Mouse (Mus musculus) left cerebral cortex, adult 18-20 months (tissue): Measurements from ENCODE around the gene Msmb. TPM values are rescaled to one million over a fixed set of nuclear protein-coding genes. Genes with fewer than 3 reads are reported as not detected.
"Not testable (repeated sequence)": the region's sequence is repeated elsewhere in the genome, so short reads cannot be mapped to it uniquely, and the experiment has no call there.

ENCODE experiments used
- DNase-seq, 2 experiments: peaks; one replicate each; pipeline ENCODE4 v3.0.0; 2021 to 2022; ENCODE audit warnings: low spot score in 2 of 2, mixed read lengths in 1 of 2
- total RNA-seq, 2 experiments: library from RNA; stranded (reverse); gene quantifications; 2 replicates each; pipeline ENCODE4 v1.2.3; 2021

Msmb gene
- total RNA-seq, 2 experiments from 2014 or later, result not detected

DNA sequence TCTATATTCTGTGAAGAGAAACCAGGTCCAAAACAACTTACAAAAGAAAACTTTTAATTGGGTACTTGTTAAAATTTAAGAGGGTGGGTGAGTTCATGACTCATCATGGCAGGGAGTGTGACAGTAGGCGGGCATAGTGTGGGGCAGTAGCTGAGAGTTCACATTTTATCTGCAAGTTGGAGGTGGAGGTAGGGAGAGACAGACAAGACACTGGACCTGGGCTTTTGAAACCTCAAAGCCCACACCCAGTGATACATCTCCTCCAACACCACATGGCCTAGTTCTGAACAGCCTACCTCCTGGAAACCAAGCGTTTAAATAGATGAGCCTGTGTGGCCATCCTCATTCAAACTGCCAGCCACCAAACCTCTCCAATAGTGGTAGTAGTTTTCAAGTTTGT, 33.5 kb downstream of the Msmb start:
- peak in 1 of 2 experiments; percentile 14 for DNase-seq

DNA sequence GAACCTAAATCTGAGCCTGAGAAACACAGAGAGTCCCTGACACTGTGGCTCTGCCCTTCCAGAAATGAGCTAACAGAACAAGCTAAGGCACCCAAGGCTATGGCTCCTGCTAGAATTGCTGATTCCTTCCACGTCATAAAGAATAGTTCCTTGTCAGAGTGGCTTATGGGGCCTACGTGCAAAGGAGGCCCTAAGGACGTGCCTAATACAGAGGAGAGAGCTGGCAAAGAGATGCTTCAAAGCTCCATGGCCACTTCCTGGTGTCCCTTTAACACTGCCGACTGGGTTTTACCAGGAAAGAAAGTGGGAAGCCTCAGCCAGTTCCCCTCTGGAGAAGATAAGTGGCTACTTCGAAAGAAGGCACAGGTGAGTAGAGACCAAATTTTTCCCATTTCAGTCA, 34.8 kb downstream of the Msmb start:
- not testable (repeated sequence) for DNase-seq

GRCm38 (mm10) chr14:32179393-32180195, 37.8 kb downstream of the Msmb start:
- no peak for DNase-seq

DNA sequence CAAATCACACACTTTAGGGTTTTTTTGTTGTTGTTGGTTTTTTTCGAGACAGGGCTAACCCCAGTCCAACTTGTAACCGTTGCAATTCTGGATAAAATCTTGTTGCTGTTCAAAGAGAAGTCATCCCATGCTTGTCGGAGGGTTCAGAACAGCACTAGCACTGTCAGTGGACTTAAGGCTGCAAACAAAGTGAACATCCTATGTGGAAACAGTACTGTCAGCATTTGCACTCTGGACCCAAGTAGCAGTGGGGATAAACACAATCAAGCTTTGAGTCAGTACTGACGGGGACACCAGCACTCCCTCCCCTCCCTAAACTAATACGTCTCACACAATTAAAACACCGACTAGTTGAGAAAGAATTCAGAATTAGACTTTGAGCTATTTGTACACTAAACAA, 39.0 kb downstream of the Msmb start:
- DNase-seq, result no peak

GRCm38 (mm10) chr14:32183846-32184245, 42.0 kb downstream of the Msmb start:
- no peak for DNase-seq

DNA sequence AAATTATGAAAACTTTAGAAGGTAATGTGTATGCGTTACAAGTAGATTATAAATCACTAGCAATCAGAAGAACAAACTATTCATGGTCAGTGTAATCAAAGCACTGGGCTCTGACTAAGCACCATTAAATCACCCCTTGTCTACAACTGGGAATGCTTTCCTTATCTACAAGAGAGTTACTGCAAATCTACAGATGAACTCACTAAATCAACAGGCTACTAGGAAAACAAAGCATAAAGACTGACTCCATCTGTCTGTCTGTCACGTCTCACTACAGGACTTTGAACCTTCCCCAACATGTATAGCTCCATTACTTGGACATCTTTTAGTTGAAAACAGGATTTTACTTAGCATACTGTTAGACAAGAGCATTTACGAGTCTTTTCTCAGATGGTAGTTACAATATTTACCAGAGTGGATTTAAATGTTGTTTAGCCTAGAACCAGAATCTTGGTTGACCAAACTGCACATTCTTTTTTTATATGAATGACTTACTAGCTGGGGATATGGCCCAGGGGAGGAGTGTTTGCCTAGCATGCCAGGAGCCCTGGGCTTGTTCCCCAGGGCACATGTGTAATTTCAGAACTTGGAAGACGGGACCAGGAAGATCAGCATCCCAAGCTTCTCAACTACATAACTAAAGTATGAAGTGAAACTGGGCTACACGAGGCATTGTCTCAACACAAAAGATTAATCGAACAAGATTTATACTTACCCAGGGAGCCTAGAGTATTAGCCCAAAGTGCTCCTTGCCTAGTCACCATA, 49.0 kb downstream of the Msmb start:
- no peak for DNase-seq

DNA sequence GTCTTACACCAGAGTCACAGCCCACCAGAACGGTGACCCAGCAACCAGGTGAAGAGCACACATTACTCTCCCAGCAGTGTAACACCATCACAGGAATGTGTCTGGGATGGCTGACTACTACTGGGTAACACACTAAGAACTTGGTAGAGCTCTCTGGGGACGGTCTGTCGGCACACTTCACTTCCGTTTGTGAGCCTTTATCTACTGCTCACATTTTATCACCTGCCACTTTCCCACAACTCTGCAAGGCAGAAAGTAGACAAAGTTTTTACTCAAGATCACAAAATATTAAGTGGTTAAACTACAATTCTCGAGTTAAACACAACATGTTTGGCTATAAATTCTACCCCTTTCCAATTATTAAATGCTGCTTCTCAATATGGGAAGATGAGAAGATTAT, 50.1 kb downstream of the Msmb start:
- no peak for DNase-seq

GRCm38 (mm10) chr14:32192437-32192836, 50.6 kb downstream of the Msmb start:
- peak; percentile 17 to 49 for DNase-seq

DNA sequence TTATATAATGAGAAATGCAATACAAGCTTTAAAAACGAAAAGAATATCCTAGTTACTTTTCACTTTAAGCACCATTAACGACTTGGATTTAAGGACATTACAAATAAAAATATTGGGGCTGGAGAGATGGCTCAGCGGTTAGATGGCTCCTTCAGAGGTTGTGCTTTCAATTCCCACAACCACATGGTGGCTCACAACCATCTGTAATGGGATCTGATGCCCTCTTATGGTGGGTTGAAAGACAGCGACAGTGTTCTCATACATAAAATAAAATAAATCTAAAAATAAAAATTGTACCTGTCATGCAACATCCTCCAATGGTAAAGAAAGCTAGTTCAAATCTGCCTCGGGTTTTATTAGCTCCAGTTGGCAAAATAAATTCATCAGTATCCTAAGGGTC, 51.7 kb downstream of the Msmb start:
- not testable (repeated sequence) for DNase-seq

- DNase-seq, result peak in 1 of 2 experiments; percentile 41
Measured at GRCm38 (mm10) chr14:32201354-32201753, 59.5 kb downstream of the Msmb start.

DNA sequence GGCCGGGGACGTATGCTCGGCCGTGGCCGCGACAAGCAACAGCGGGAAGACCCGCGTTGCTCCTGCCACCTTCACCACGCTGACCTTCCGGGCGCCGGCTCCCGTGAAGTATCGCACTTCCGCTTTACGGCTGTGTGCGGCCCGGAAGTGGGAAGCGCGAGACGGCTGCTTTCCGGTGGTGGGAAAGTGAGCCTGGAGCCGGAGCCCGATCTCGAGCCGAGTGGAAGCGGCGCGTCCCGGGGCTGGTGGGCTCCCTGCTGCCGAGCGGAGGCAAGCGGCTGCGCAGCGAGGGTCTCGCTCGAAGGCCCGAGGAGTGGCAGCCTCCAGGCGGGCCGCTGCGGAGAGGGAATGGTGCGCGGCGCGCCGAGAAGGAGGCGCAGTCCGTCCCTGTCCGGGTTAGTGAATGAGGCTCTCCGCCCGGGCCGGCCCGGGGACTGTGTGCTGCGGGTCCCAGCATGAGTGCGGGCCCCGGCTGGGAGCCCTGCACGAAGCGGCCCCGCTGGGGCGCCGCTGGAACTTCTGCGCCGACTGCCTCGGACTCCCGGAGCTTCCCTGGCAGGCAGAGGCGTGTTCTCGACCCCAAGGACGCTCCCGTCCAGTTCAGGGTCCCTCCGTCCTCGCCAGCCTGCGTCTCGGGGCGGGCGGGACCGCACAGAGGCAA, 60.1 kb downstream of the Msmb start, which contains the start of the genes Timm23 and Parg:
Timm23 (minus strand) TSS at position 108 of the 661 bp plus-strand sequence.
Parg (plus strand) TSS at position 159 of the 661 bp plus-strand sequence.
- DNase-seq, result peak; percentile 90 to 92

Other genes with a start within 250 kb of the Msmb start
- gene Galnt15, start 113.0 kb upstream of the Msmb start, total RNA-seq, result 1 to 10 TPM; 1.8 to 2.6 TPM
- gene Oxnad1, start 56.6 kb upstream of the Msmb start, total RNA-seq, result 10 to 100 TPM; 13.3 to 15.0 TPM
- 10 to 100 TPM; 40.2 to 45.3 TPM for gene Dph3, start 56.3 kb upstream of the Msmb start, total RNA-seq
- gene Ncoa4, start 17.8 kb downstream of the Msmb start, total RNA-seq, result 10 to 100 TPM; 96.8 to 97.3 TPM
- gene Timm23, start 59.9 kb downstream of the Msmb start, total RNA-seq, result 10 to 100 TPM; 64.1 to 75.7 TPM
- 10 to 100 TPM; 37.4 to 44.3 TPM for gene Parg, start 59.9 kb downstream of the Msmb start, total RNA-seq
- 100 to 1,000 TPM; 109 to 129 TPM for gene Ogdhl, start 180.0 kb downstream of the Msmb start, total RNA-seq
- under 1 TPM in 1 of 2 experiments, not detected in 1; 0.44 TPM for gene 1700024G13Rik, start 246.4 kb downstream of the Msmb start, total RNA-seq